Mouse (Mus musculus) small intestine, adult 2 months (tissue): ENCODE results near the gene Fscn1.

ENCODE experiments used
- CTCF ChIP-seq: fragments of 200-500 bp; IDR thresholded peaks from 2 replicates; pipeline ENCODE4 v1.5.1; 2012; ENCODE audit warnings: low read depth, mild to moderate bottlenecking, control low read depth, inconsistent platforms, low read length, moderate library complexity, mixed read lengths; ENCODE audit not compliant: insufficient replicate concordance, insufficient read length; ENCODE audit errors: extremely low read depth
- POLR2A ChIP-seq: fragments of 200-500 bp; IDR thresholded peaks from 2 replicates; pipeline ENCODE4 v1.6.1; 2012; ENCODE audit warnings: low read depth, mild to moderate bottlenecking, control low read depth, inconsistent platforms, low read length, moderate library complexity

DNA sequence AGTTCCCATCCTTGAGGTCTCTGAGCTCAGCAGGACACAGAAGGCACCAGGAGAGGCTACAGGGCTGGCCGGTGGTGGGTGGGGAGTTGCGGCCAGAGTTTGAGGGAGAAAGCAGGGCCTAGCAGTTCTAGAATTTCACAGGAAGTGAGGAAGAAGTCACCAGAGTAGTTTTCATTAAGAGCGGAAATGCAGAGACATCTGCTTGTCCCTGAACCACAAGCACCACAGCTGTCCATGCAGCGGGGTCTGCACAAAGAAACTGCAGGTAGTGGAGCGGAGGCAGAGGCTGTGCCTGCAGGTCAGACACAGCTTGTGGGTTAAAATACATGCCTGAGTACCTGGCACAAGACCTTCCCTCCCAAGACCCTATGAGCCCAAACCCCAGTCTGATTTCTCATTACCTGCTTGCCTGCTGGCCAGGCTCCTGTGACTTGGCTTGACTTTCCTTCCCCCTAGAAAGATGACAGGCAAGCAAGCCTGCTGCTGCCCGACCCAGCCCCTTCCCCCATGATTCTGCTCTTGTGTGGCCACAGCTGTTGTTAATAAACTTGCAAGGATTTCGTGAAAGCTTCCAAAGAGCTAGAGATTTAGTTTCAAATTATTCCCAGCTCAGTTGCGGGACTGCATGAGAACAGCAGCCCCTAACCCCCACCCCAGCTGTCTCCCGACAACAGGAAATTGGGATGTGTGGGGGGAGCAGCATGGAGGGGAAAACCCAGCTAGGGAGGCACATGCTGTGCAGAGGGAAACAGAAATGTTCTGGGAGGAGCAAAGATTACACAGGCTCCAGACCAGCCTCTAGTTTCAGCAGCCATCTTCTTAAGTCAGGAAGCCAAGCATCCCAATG, 40.7 kb downstream of the Fscn1 start:
- no peak for TF ChIP-seq CTCF
- no peak for TF ChIP-seq POLR2A
